Mouse (Mus musculus): ENCODE data around the gene Noct.
A peak's percentile ranks its signal among the peaks of the same experiment; 100 is the strongest.

Noct gene

DNA sequence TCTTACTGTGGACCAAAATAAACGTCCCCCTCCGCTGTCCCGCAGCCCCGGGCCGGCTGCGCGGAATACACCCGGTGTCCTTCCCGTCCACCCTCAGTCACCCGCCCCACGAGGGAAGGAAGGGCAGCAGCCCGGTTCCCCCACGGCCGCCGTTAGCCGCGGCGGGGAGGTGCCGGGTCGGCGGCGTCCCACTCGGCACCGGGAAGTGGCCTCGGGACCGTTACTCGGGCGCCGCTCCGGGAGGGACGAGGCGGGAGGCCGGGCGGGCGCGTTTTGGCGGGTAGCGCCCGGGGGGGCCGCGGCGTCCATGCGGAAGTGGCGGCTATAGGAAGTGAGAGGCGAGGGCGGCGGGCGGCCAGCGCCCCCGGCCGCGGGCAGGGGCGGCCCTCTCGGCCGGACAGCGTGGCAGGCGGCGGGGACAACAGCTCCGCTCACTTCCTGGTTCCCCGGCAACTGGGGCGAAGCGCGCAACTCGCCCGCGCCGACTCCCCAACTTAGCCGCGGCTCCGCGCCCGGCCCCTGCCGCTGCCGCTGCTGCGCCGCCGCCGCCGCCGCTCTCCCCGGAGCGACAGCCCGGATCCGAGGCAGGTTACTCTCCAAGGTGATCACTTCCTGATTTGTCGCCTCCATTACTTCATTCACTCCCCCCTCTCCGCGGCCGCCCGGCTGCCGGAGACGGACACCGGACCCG lies 52.3 kb downstream of the Noct start:
- DNase-seq (ENCODE audit: extremely low spot score) = no peak

DNA sequence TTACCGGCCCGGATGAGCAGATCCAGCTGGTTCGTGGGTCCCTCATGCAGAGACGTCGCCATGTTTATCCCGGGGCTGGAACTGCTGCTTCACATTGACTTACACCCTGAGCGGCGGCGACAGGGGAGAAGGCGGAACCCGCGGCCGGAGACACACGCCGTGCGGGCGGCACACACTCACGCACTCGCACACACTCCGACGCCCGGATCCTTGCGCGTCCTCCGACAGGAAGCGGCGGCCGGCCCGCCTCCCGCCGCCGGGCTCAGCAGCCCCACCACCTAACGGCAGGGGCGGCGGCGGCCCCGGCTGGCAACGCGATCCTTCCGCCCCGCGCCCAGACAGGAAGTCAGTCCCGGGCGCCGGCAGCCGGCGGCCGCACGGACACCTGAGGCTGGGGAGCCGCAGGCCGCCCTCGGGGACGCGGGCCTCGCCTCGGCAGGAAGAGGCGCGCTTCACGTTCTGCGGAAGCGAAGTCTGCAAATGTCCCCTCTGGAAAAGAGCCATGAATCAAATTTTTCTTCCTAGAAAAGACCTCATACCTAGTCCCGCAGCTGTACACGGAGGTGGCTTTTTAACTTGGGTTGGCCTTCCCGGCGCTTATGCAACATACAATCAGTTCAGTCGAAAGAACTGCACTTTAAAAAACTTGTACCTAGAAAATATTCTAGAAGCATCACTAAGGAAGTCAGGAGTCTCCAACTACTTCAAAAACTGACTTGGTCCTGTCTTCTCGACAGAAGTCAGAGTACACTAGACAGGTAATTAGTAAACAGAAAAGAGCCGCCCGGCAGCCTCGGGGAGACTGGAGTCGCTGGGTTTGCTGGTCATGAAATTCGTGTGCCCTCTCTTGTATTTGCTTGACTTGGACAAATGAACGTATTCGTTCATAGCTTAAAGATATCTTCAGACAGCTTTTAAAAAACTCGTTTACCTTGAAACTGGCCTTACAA lies 53.2 kb downstream of the Noct start:
- peak; percentile 86 for DNase-seq (ENCODE audit: extremely low spot score)

DNA sequence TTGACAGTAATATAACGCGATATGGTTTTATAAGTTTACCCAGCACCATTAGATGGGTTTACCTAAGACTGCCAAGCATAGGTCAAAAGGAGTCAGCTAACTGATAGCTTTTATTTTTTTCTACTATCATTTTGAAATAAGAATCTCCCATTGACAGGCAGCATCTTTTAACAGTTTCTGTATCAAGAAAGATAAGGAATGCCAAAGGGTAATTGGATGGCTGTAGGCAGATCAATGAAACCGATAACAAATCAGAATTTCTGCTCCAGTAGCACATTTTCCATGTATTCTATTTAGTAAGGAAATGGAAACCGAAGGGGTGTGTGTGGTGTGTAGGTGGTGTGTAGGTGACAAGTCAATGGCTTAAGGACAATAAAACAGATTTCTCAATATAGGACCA lies 54.2 kb downstream of the Noct start:
- DNase-seq (ENCODE audit: extremely low spot score) = no peak

DNA sequence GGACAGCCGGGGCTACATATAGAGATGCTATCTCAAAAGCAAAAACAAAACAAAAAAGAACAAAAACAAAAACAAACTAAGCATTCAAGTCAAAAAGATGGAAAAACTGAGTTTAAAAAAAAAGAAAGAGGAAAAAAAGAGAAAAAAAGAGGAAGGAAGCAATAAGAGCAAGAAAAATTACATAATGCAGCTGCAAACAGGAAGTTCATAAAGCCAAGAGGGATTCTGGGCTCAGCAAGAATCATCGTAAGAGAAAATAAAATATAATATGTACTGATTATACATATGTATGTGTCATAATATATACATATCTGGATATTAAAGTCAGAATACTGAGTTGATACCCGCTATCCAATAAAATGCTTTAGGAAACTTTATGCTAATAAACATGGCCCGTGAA lies 57.5 kb downstream of the Noct start:
- no peak for DNase-seq (ENCODE audit: extremely low spot score)

DNA sequence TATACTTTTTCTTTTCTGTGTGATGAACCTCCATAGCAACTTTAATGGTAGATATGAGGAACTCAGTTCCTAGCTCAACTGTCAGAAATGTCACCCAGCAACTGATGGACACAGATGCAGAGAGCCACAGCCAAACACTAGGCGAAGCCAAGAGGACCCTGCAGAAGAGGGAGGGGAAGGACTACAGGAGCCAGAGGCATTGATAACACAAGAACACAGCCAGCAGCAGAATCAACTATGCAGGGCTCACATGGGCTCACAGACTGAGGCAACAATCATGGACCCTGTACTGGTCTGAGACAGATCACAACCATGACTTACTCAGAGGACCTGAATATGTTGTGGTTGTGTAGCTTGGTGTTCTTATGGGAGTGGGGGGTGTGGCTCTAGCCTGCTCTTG lies 60.1 kb downstream of the Noct start:
- DNase-seq (ENCODE audit: extremely low spot score) = no peak

DNA sequence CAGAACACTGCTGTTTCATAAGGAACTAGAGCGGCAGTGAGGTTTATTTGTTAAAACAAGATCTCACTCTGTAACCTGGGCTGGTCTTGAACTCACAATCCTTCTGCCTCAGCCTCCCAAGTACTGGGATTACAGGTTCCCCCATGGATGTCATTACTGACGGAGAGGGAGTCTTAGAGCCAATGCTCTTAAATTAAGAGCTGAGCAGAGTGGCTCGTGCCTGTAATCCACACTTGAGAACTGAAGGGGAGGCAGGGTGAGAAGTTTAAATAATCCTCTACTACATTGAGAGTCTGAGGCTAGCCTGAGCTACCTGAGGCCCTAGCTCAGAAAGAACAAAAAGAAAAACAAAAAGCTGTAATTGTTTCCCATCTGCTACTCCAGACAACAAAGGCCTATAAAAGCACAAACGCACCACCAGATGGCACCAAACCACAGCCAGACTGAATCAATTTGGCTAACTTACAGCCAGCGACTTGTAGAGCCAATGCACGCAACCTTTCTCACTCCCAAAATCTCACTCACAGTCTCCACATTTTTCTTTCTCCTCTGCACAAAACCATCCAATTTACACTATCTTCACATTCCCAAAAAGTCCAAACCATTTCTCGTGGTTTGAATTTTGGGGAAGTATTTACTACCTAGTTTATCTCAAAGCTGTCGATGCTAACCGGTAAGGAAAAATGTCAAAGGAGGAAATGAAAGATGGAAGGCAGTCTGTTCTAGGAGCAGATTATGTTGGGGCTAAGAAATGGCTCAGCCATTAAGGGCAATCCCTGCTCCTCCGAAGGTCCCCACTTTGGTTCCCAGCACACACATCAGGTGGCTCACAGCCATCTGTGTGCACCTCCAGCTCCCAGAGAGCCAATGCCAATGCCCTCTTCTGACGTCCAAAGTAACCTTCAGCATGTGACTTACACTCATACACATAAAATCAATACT lies 64.9 kb downstream of the Noct start:
- peak; percentile 78 for DNase-seq (ENCODE audit: extremely low spot score)

DNA sequence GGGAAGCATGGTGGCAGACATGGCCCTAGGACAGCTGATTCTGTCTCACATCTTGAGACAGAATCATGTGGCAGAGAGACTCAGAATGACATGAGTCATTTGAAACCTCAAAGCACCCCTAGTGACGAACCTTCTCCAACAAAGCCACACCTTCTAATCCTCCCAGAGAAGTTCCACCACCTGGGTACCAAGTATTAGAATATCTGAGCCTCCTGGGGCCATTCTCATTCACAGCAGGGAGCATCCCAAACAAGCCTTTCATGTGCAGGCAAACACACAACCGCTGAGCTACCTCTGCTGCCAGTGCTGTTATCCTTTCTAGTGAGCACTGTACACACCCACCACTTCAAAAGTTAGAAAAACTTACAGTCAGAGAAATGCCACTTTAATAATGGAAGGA lies 70.0 kb downstream of the Noct start:
- no peak for DNase-seq (ENCODE audit: extremely low spot score)

DNA sequence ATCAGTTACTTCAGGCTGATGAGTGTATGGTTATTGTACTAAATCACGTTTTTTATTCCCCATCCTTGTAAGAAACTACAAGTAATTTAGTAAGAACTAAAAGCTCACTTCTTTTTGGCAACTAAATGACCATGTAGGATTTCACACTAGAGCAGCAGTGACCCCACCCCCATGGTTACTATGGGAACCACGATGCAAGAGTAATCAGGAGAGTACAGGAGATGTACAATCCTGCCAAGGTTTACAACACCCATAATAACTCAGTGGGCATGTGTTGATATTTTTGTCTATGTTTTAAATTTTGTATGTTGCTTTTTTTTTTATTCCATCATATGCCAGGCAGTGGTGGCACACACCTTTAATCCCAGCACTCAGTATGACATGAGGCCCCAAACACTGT lies 71.0 kb downstream of the Noct start:
- DNase-seq (ENCODE audit: extremely low spot score) = no peak

DNA sequence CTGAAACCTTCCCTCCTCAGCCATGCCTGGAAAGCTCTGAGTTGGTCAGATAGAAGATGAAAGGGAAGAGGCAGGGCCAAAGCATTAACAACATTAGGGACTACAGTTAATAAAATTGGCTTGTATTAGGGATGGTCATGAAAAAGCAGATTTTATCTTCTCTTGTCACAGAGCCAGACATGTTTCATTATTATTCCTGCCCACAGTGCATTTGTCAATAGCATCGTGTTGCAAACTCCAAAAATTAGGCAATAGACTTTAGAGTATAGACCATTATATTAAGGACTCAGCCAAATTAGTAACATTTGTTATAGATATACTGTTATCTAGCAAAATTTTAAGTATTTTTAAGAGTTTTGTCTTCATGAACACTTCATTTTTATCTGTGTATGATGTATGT lies 72.5 kb downstream of the Noct start:
- no peak for DNase-seq (ENCODE audit: extremely low spot score)
